Mouse (Mus musculus): ENCODE results near the gene Gse1.

The Gse1 gene

GRCm38 (mm10) chr8:120276051-120276890, 48.0 kb downstream of the Gse1 start:
- 6% methylated on average over 49 of the region's 49 CpGs for WGBS

- WGBS, result 32% methylated on average over 16 of the region's 16 CpGs
These were observed 48.7 kb downstream of the Gse1 start for GRCm38 (mm10) chr8:120276891-120277426.

- 49% methylated on average over 14 of the region's 14 CpGs for WGBS
These were observed 49.8 kb downstream of the Gse1 start for GRCm38 (mm10) chr8:120278009-120278408.

GRCm38 (mm10) chr8:120279418-120279817, 51.2 kb downstream of the Gse1 start:
- 89% methylated on average over 8 of the region's 8 CpGs for WGBS

GRCm38 (mm10) chr8:120281487-120281886, 53.2 kb downstream of the Gse1 start:
- 16% methylated on average over 4 of the region's 4 CpGs for WGBS

- 47% methylated on average over 5 of the region's 5 CpGs for WGBS
These were observed 54.2 kb downstream of the Gse1 start for GRCm38 (mm10) chr8:120282465-120282864.

- WGBS, result 61% methylated on average over 9 of the region's 9 CpGs
These were observed 56.0 kb downstream of the Gse1 start for GRCm38 (mm10) chr8:120284265-120284664.

- 61% methylated on average over 3 of the region's 3 CpGs for WGBS
These were observed 56.8 kb downstream of the Gse1 start for GRCm38 (mm10) chr8:120285033-120285432.

GRCm38 (mm10) chr8:120285878-120286277, 57.6 kb downstream of the Gse1 start:
- 76% methylated on average over 9 of the region's 9 CpGs for WGBS

GRCm38 (mm10) chr8:120288122-120288908, 60.1 kb downstream of the Gse1 start:
- whole genome bisulfite sequencing, result 37% methylated on average over 21 of the region's 21 CpGs

GRCm38 (mm10) chr8:120289191-120289590, 60.9 kb downstream of the Gse1 start:
- 74% methylated on average over 7 of the region's 7 CpGs for WGBS

GRCm38 (mm10) chr8:120289698-120290181, 61.5 kb downstream of the Gse1 start:
- 34% methylated on average over 10 of the region's 10 CpGs for WGBS

GRCm38 (mm10) chr8:120290614-120291013, 62.4 kb downstream of the Gse1 start:
- 66% methylated on average over 15 of the region's 15 CpGs for WGBS

GRCm38 (mm10) chr8:120291650-120292049, 63.4 kb downstream of the Gse1 start:
- 69% methylated on average over 9 of the region's 9 CpGs for WGBS

GRCm38 (mm10) chr8:120292316-120293107, 64.3 kb downstream of the Gse1 start:
- 37% methylated on average over 8 of the region's 8 CpGs for WGBS

- WGBS, result 77% methylated on average over 18 of the region's 18 CpGs
These were observed 65.4 kb downstream of the Gse1 start for GRCm38 (mm10) chr8:120293421-120294357.

- 63% methylated on average over 17 of the region's 17 CpGs for WGBS
These were observed 67.0 kb downstream of the Gse1 start for GRCm38 (mm10) chr8:120294982-120295870.

GRCm38 (mm10) chr8:120297000-120297399, 68.7 kb downstream of the Gse1 start:
- WGBS, result 87% methylated on average over 5 of the region's 5 CpGs

Measured in cerebral cortex, adult 2 months (tissue).